Mouse (Mus musculus) layer of hippocampus, postnatal 10 days (tissue): ENCODE data around the gene Pifo. TPM values are rescaled to one million over a fixed set of nuclear protein-coding genes. Genes with fewer than 3 reads are reported as not detected.
"Not testable (repeated sequence)": the region's sequence is repeated elsewhere in the genome, so short reads cannot be mapped to it uniquely, and the experiment has no call there.

Experiments
- DNase-seq, 2 experiments: peaks; one replicate each; pipeline ENCODE4 v3.0.0; 2021; ENCODE audit warnings: low spot score in 2 of 2
- long read RNA-seq: library from polyadenylated mRNA; stranded (forward); transcript quantifications from one replicate; pipeline ENCODE4 v2.0.0, GENCODE M21; 2023
- total RNA-seq, 2 experiments: library from RNA; stranded (reverse); gene quantifications; 2 replicates each; pipeline ENCODE4 v1.2.3; 2021

Pifo gene
- total RNA-seq, result 1 to 10 TPM in 1 of 2 experiments, under 1 TPM in 1; 0.65 to 1.4 TPM
- long read RNA-seq, partial matches to known transcripts, result 0 of 3 reads
- long read RNA-seq, other reads (novel, unspliced or antisense), result 3 of 3 reads

GRCm38 (mm10) chr3:106014546-106014945, at the start of gene Pifo:
Pifo (minus strand) TSS chr3:106014646.
- DNase-seq, result no peak

GRCm38 (mm10) chr3:106057966-106058365, 43.5 kb upstream of the Pifo start:
- DNase-seq, result no peak

- no peak for DNase-seq
Measured at GRCm38 (mm10) chr3:106051896-106052295, 37.5 kb upstream of the Pifo start.

GRCm38 (mm10) chr3:106040306-106040705, 25.9 kb upstream of the Pifo start:
- no peak for DNase-seq

GRCm38 (mm10) chr3:106032781-106033180, 18.3 kb upstream of the Pifo start, which contains the start of gene Chil5:
Chil5 (minus strand) TSS chr3:106032814.
- no peak for DNase-seq

- DNase-seq, result no peak
Measured at GRCm38 (mm10) chr3:106024135-106024534, 9.7 kb upstream of the Pifo start.

GRCm38 (mm10) chr3:106021840-106022239, 7.4 kb upstream of the Pifo start:
- DNase-seq, result peak in 1 of 2 experiments; percentile 17

GRCm38 (mm10) chr3:106003360-106003759, 11.1 kb downstream of the Pifo start:
- not testable (repeated sequence) for DNase-seq

- DNase-seq, result peak in 1 of 2 experiments; percentile 13
Measured at GRCm38 (mm10) chr3:106001416-106002370, 12.8 kb downstream of the Pifo start.

- DNase-seq, result no peak
Measured at GRCm38 (mm10) chr3:106000707-106001375, 13.6 kb downstream of the Pifo start.

- DNase-seq, result no peak
Measured at GRCm38 (mm10) chr3:105994730-105995129, 19.7 kb downstream of the Pifo start.

- DNase-seq, result peak; percentile 64 to 68
Measured at GRCm38 (mm10) chr3:105991653-105992283, 22.7 kb downstream of the Pifo start.

- DNase-seq, result not testable (repeated sequence)
Measured at GRCm38 (mm10) chr3:105989611-105990010, 24.8 kb downstream of the Pifo start.

GRCm38 (mm10) chr3:105974174-105974573, 40.3 kb downstream of the Pifo start:
- no peak for DNase-seq

GRCm38 (mm10) chr3:105973411-105973810, 41.0 kb downstream of the Pifo start, which contains the start of gene Ovgp1:
Ovgp1 (plus strand) TSS chr3:105973711.
- DNase-seq, result no peak

GRCm38 (mm10) chr3:105971831-105972446, 42.5 kb downstream of the Pifo start:
- DNase-seq, result no peak

GRCm38 (mm10) chr3:105960700-105961099, 53.7 kb downstream of the Pifo start:
- DNase-seq, result no peak

GRCm38 (mm10) chr3:105959999-105960398, 54.4 kb downstream of the Pifo start, which contains the start of gene Atp5f1:
Atp5f1 (minus strand) TSS chr3:105960099.
- no peak for DNase-seq

GRCm38 (mm10) chr3:105959585-105959984, 54.9 kb downstream of the Pifo start:
- no peak for DNase-seq

- DNase-seq, result peak; percentile 92 to 96
Measured at GRCm38 (mm10) chr3:105958974-105959580, 55.4 kb downstream of the Pifo start, which contains the start of gene Wdr77. Wdr77 (plus strand) TSS chr3:105959369.
